Mouse (Mus musculus) kidney, adult 9 months (tissue): ENCODE measurements around the gene Slc39a10.
"Not testable (repeated sequence)": the region's sequence is repeated elsewhere in the genome, so short reads cannot be mapped to it uniquely, and the experiment has no call there.

Experiments
- DNase-seq: peaks from one replicate; pipeline ENCODE4 v3.0.0; 2022

Gene Slc39a10

GRCm38 (mm10) chr1:46769318-46769717, 123.3 kb downstream of the Slc39a10 start:
- DNase-seq = not testable (repeated sequence)

GRCm38 (mm10) chr1:46764600-46764999, 128.1 kb downstream of the Slc39a10 start:
- DNase-seq = not testable (repeated sequence)
